Mouse (Mus musculus): ENCODE measurements at regions not wholly inside any gene's neighbourhood (a gene's known extent, or its start where the extent isn't known, plus 50 kb on each side); places are given as distances from the start of the nearest gene placed in this dataset.

GRCm38 (mm10) chr17:84859916-84860315 lies 69.3 kb upstream of the Lrpprc start:
- TF ChIP-seq TAL1 (IDR thresholded peaks at IDR 0.05; ENCODE audit: low read length) = no peak
- no peak for TF ChIP-seq CTCF (IDR thresholded peaks at IDR 0.05 in 2 of 3, conservative IDR thresholded peaks at IDR 0.05 in 1 of 3; ENCODE audit: control insufficient read depth in 1 of 3, insufficient read depth in 1 of 3, low read depth in 2 of 3, low read length in 3 of 3, poor library complexity in 1 of 3, severe bottlenecking in 1 of 3)
- no peak for TF ChIP-seq TCF12 (IDR thresholded peaks at IDR 0.05; ENCODE audit: low read depth, low read length)
- no peak for TF ChIP-seq USF1 (IDR thresholded peaks at IDR 0.05; ENCODE audit: low read depth, low read length)
- TF ChIP-seq ZC3H11A (IDR thresholded peaks at IDR 0.05; ENCODE audit: low read depth, low read length) = no peak
- TF ChIP-seq ZMIZ1 (IDR thresholded peaks at IDR 0.05; ENCODE audit: low read depth, low read length) = no peak
- no peak for TF ChIP-seq GATA1 (IDR thresholded peaks at IDR 0.05; ENCODE audit: low read depth, low read length)

Data from MEL (cell line).